Mouse (Mus musculus): Measurements from ENCODE around the gene Cdan1.
"Not testable (repeated sequence)": the region's sequence is repeated elsewhere in the genome, so short reads cannot be mapped to it uniquely, and the experiment has no call there.

DNA sequence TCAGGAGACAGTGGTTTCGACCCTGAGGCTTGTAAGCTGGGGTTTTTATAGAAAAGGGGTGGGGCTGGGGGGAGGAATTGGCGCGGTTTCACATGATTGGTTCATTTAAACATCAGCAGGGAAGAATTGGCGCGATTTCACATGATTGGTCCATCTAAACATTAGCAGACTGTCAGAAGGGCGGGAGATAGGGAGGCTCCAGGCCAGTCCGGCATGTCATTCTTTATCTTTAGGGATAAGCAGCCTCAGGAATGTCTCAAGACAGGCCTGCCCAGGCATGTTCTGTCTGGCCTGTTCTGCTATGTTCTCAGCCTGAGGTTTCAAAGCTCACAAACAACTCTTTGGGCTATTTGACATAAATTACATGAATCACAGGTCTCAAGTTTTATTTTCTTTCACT, 168.8 kb downstream of the Cdan1 start:
- not testable (repeated sequence) for TF ChIP-seq POLR2A (IDR thresholded peaks at IDR 0.05; ENCODE audit: control insufficient read depth, low read depth, low read length); CTCF (IDR thresholded peaks at IDR 0.05; ENCODE audit: control insufficient read depth, insufficient read depth, insufficient replicate concordance, low read depth, low read length)
